Mouse (Mus musculus) liver, embryonic 12.5 days (tissue): ENCODE measurements around the gene Nell1. TPM values are rescaled to one million over a fixed set of nuclear protein-coding genes. Genes with fewer than 3 reads are reported as not detected.

Experiments
- ATAC-seq: fragments of 200-750 bp; cut with Nextera tagmentation; 2 replicates; pipeline ENCODE4 v1.8.0; 2017; ENCODE audit warnings: moderate number of reproducible peaks, mild to moderate bottlenecking, moderate library complexity
- H3K27ac ChIP-seq: fragments of 300-500 bp; sonication (generic); 2 replicates; pipeline ENCODE4 v1.5.1; 2016; ENCODE audit warnings: mild to moderate bottlenecking
- H3K27me3 ChIP-seq: fragments of 300-500 bp; sonication (generic); replicated peaks from 2 replicates; pipeline ENCODE4 v1.6.1; 2016; ENCODE audit warnings: mild to moderate bottlenecking, moderate library complexity
- H3K36me3 ChIP-seq: fragments of 300-500 bp; sonication (generic); 2 replicates; pipeline ENCODE4 v1.6.1; 2016; ENCODE audit warnings: mild to moderate bottlenecking, moderate library complexity
- H3K4me1 ChIP-seq: fragments of 300-500 bp; sonication (generic); 2 replicates; pipeline ENCODE4 v1.6.1; 2016
- H3K4me2 ChIP-seq: fragments of 300-500 bp; sonication (generic); 2 replicates; pipeline ENCODE4 v1.6.1; 2016; ENCODE audit warnings: mild to moderate bottlenecking, moderate library complexity
- H3K4me3 ChIP-seq: fragments of 300-500 bp; sonication (generic); 2 replicates; pipeline ENCODE4 v1.5.1; 2016; ENCODE audit warnings: mild to moderate bottlenecking, moderate library complexity
- H3K9ac ChIP-seq: fragments of 300-500 bp; sonication (generic); 2 replicates; pipeline ENCODE4 v1.6.1; 2016; ENCODE audit warnings: mild to moderate bottlenecking, moderate library complexity
- H3K9me3 ChIP-seq: fragments of 300-500 bp; sonication (generic); replicated peaks from 2 replicates; pipeline ENCODE4 v1.6.1; 2016; ENCODE audit warnings: mild to moderate bottlenecking, moderate library complexity
- WGBS: fragments of 180-500 bp; shearing (Covaris S2); methylation state at CpG from one replicate; pipeline ENCODE4 v1.1.7; 2016; ENCODE audit not compliant: insufficient replicate concordance; 5-methylcytosine and 5-hydroxymethylcytosine counted together
- polyA plus RNA-seq: library from polyadenylated mRNA; unstranded; fragments of >200 nt; fragmentation: Nextera tagmentation; extraction: Ambion mirVana; gene quantifications from 2 replicates; pipeline ENCODE4 v1.2.1, GENCODE M21; 2016

The Nell1 gene
- polyA plus RNA-seq, 1 experiment from 2014 or later = 0.33 TPM

- Histone ChIP-seq H3K4me1 (no peaks in the 10 kb centered on the region), H3K27ac (no peak overlapping the region), H3K4me2 (no peak overlapping the region), H3K36me3 (no peaks in the 10 kb centered on the region), H3K27me3 (no peaks in the 10 kb centered on the region), H3K9me3 (no peaks in the 10 kb centered on the region), H3K4me3 (no peak overlapping the region), H3K9ac (no peak overlapping the region)
- no peak for ATAC-seq
- WGBS = 57% methylated on average over 4 of the region's 4 CpGs
Observed at GRCm38 (mm10) chr7:50486884-50487420, 512.3 kb downstream of the Nell1 start.

- H3K4me1 ChIP-seq = no peaks in the 10 kb centered on the region
- H3K9ac ChIP-seq = no peak overlapping the region
- no peak overlapping the region for H3K27ac ChIP-seq
- H3K4me3 ChIP-seq = no peak overlapping the region
- ATAC-seq = no peak
- WGBS = 55% methylated on average over 4 of the region's 4 CpGs
- no peaks in the 10 kb centered on the region for H3K27me3 ChIP-seq
- H3K9me3 ChIP-seq = no peaks in the 10 kb centered on the region
- no peaks in the 10 kb centered on the region for H3K36me3 ChIP-seq
- no peak overlapping the region for H3K4me2 ChIP-seq
Observed at GRCm38 (mm10) chr7:50501562-50501961, 526.9 kb downstream of the Nell1 start.

DNA sequence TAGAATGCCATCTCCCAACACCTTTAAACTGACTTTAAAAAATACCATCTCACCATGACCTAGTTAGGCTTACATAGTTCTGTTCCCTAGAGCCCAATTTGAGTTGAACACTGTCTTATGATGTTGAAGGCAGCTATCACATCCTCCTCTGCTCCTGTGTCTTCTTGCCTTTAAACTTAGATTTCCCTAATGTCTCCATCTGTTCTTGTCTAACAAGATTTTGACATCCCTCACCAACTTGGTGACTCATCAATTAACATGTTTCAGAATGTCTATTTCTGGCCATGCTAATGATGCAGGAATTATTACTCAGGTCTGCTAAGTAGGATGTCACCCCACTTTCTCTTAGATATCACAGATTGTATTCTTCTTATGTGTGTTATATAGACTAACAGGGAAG, 532.4 kb downstream of the Nell1 start:
- H3K4me2 ChIP-seq = no peak overlapping the region
- H3K9ac ChIP-seq = no peak overlapping the region
- H3K9me3 ChIP-seq = no peaks in the 10 kb centered on the region
- H3K4me1 ChIP-seq = no peaks in the 10 kb centered on the region
- no peak overlapping the region for H3K27ac ChIP-seq
- H3K4me3 ChIP-seq = no peak overlapping the region
- ATAC-seq = no peak
- no peaks in the 10 kb centered on the region for H3K27me3 ChIP-seq
- H3K36me3 ChIP-seq = no peaks in the 10 kb centered on the region

DNA sequence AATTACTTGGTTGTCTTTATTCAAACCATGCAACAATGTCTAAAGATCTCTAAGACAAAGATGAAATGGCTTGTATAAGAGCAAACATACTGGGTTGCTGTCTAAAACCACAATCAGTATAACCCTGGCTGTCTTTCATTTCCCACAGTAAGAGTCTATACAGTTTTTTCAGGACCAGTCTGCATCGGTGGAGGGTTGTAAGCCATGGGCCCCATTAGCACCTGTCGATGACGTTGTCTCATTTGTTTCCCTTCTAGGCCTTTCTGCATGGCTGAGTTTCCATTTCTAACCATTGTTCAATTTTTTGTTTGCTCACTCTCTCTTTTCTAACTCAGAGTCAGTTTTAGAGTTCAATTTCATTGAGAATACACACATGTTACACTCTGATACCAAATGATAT, 540.2 kb downstream of the Nell1 start:
- Histone ChIP-seq H3K9me3 (no peaks in the 10 kb centered on the region), H3K36me3 (no peaks in the 10 kb centered on the region), H3K4me2 (no peak overlapping the region), H3K4me1 (no peaks in the 10 kb centered on the region), H3K27me3 (no peaks in the 10 kb centered on the region), H3K4me3 (no peak overlapping the region), H3K9ac (no peak overlapping the region), H3K27ac (no peak overlapping the region)
- ATAC-seq = no peak
- 70% methylated on average over 3 of the region's 3 CpGs for WGBS

DNA sequence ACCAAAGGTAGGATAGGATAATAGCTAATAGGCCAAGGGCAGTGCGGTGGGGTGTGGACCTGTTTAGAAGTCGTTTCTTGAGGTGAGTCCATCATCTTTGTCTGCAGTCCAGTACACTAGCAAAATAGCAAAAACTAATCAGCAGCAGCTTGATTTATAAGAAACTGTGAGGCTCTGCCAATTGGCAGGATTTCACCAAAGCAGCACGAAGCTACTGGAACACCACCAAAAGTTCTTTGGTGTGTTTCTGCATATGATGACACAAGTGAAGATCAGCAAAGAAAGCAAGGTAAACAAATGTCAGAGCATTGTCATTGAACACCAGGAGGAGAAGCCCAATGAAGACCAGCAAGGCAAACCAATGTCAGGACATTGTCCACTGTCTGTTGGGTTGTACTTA, 542.0 kb downstream of the Nell1 start:
- ATAC-seq = no peak
- H3K36me3 ChIP-seq = no peaks in the 10 kb centered on the region
- H3K4me2 ChIP-seq = no peak overlapping the region
- H3K27ac ChIP-seq = no peak overlapping the region
- no peak overlapping the region for H3K4me3 ChIP-seq
- H3K4me1 ChIP-seq = no peaks in the 10 kb centered on the region
- H3K9ac ChIP-seq = no peak overlapping the region
- WGBS = 67% methylated on average over 3 of the region's 3 CpGs
- no peaks in the 10 kb centered on the region for H3K27me3 ChIP-seq
- H3K9me3 ChIP-seq = no peaks in the 10 kb centered on the region

DNA sequence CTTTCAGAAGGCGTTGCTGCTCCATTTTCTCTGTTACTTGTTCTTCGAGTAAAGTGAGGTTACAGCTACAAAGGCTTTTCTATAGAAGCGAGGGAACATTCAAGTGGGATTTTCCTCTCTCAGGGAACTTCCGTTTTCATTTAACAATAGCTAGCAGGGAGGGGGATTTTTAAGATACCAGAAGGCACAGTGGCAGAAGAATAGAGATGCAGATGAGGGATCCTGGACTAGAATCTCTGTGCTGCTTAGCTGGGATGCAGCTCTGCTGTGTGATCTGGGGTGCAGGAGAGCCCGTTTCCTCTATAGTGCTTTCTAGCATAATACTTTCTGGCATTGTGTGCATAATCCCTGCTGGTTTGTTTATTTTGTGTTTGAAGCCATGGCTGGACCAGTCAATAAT, 568.7 kb downstream of the Nell1 start:
- no peak for ATAC-seq
- Histone ChIP-seq H3K9ac (no peak overlapping the region), H3K4me2 (no peak overlapping the region), H3K4me3 (no peak overlapping the region), H3K4me1 (no peaks in the 10 kb centered on the region), H3K9me3 (no peaks in the 10 kb centered on the region), H3K27me3 (no peaks in the 10 kb centered on the region), H3K36me3 (no peaks in the 10 kb centered on the region), H3K27ac (no peak overlapping the region)
- WGBS = 43% methylated on average over 5 of the region's 5 CpGs

DNA sequence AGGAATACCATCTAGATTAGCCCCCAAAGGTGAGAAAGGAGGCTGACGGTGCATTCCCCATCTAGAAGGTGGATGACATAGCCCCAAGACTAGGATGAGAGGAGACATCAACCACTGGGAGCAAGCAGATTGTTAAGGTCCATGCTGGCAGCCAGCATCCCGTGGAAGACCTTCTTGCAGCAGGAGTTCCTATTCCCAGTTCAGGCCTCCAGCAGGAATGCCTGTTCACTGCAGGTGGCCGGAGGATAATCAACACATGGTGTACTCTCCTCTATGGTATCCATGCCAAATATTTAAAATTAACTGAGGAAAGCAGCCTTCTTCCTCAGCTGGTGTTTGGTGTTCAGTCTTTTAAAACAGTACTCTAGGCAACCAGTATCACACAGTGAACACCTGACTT, 574.9 kb downstream of the Nell1 start:
- Histone ChIP-seq H3K27ac (no peak overlapping the region), H3K27me3 (no peaks in the 10 kb centered on the region), H3K4me2 (no peak overlapping the region), H3K4me3 (no peak overlapping the region), H3K4me1 (no peaks in the 10 kb centered on the region), H3K36me3 (no peaks in the 10 kb centered on the region), H3K9me3 (no peaks in the 10 kb centered on the region), H3K9ac (no peak overlapping the region)
- 57% methylated on average over 3 of the region's 3 CpGs for WGBS
- ATAC-seq = no peak

DNA sequence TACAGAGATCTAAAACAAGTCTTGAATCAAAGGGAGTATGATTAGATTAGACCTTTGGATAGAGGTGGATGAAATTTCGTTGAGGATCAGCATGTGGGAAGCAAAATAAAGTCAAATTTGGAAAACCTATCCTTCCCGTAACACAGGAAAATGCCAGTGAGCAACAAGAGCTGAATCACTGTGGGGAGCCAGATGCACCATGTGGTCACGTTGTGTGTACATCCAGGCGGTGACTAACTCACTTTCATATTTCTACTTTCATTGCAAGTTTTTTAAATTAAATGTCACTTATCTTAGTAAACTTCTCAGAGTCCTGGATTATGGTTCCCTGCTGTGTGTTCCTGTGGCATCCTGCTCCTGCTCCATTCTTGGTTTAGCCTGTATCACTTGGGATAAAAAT, 576.8 kb downstream of the Nell1 start:
- Histone ChIP-seq H3K4me3 (no peak overlapping the region), H3K4me2 (no peak overlapping the region), H3K27me3 (no peaks in the 10 kb centered on the region), H3K9me3 (no peaks in the 10 kb centered on the region), H3K27ac (no peak overlapping the region), H3K9ac (no peak overlapping the region), H3K36me3 (no peaks in the 10 kb centered on the region), H3K4me1 (no peaks in the 10 kb centered on the region)
- ATAC-seq = no peak
- 54% methylated on average over 4 of the region's 4 CpGs for WGBS

DNA sequence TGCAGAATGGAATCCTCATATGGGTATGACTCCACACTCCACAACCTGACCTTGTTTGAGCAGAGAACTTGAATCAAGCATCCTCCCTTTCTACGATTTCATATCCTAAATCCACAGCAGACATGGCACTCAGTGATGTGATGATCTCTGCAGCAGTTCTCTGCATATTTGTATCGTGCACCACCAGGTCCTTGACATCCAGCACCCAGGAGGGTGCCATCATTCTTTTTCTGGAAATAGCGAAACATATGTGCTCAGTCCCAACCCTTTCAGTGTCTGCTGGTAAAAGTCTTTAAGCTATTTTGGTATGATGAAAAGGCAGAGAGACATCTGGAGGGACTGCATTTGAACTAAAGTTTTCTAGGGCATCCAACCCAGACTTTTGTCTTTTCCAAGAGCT, 588.0 kb downstream of the Nell1 start:
- Histone ChIP-seq H3K27me3 (no peaks in the 10 kb centered on the region), H3K4me1 (no peaks in the 10 kb centered on the region), H3K4me3 (no peak overlapping the region), H3K9me3 (no peaks in the 10 kb centered on the region), H3K4me2 (no peak overlapping the region), H3K36me3 (no peaks in the 10 kb centered on the region), H3K9ac (no peak overlapping the region), H3K27ac (no peak overlapping the region)
- WGBS = 61% methylated on average over 3 of the region's 3 CpGs
- ATAC-seq = no peak

DNA sequence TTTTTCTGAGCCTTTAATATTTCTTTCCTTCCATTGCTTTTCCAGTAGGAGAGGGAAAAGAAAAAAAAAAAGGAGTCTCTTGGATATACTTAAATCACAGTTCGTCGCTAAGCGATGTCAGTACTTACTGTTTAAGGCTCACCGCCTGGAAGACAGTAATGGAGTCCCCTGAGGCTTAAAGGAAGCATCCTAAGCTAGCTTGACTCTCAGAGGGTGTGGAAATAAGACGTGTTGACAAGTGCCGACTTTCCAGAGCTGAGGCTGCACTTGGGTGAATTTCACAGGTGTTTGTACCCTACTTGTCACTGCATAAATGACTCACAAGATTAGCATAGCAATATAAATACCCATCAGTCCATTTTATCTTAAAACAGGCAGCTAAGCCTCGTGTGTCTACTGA, 599.2 kb downstream of the Nell1 start:
- no peaks in the 10 kb centered on the region for H3K36me3 ChIP-seq
- no peak for ATAC-seq
- WGBS = 61% methylated on average over 7 of the region's 7 CpGs
- no peaks in the 10 kb centered on the region for H3K4me1 ChIP-seq
- H3K4me2 ChIP-seq = no peak overlapping the region
- no peaks in the 10 kb centered on the region for H3K27me3 ChIP-seq
- no peak overlapping the region for H3K4me3 ChIP-seq
- no peak overlapping the region for H3K9ac ChIP-seq
- H3K9me3 ChIP-seq = no peaks in the 10 kb centered on the region
- no peak overlapping the region for H3K27ac ChIP-seq

DNA sequence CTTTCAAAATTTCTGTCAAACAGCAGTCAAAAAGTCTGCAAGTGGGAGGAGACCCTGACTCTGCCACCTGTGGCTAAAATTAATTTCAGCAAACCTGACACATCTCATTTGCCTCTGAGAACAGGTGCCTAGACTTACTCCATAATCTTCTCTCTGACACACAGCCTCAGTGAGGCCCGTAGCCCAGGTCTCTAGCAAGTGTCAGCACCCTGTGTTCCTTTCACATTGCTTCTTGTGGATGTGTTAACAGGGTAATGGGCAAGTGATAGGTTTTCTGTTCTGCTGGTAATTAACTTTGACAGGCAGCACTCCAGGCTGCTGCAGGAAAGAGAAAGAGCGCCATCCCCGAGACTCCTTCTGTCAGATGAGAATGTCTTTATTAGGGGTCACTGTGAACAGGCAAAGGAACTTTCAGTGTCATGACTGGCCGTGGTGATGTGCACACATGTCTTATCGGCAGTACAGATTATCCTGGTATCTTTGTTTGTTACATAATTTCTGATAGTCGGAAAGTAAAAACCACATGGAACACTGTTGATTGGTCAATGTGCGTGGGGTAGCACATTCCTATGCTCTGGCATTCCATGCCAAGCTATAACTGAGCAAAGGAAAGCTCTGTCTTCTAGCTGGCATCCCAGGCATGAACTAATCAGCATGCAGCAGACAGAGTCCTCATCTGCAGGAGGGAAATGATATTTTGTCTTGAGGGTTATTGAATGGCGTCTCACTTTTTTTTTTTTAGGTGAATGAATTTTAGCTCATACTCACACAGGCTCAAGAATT, 614.2 kb downstream of the Nell1 start:
- H3K4me1 ChIP-seq = no peaks in the 10 kb centered on the region
- no peaks in the 10 kb centered on the region for H3K27me3 ChIP-seq
- no peak overlapping the region for H3K4me2 ChIP-seq
- WGBS = 64% methylated on average over 8 of the region's 8 CpGs
- no peaks in the 10 kb centered on the region for H3K36me3 ChIP-seq
- H3K9ac ChIP-seq = no peak overlapping the region
- no peaks in the 10 kb centered on the region for H3K9me3 ChIP-seq
- H3K4me3 ChIP-seq = no peak overlapping the region
- no peak for ATAC-seq
- H3K27ac ChIP-seq = no peak overlapping the region

GRCm38 (mm10) chr7:50598890-50599289, 624.2 kb downstream of the Nell1 start, which contains the start of gene 4933405O20Rik:
TSS of gene 4933405O20Rik (plus strand) at chr7:50599190.
- Histone ChIP-seq H3K4me3 (no peak within 1 kb of the TSS), H3K9me3 (no peaks in the 10 kb centered on the region), H3K4me2 (no peak within 1 kb of the TSS), H3K27me3 (no peaks in the 10 kb centered on the region), H3K27ac (no peak within 1 kb of the TSS), H3K9ac (no peak within 1 kb of the TSS), H3K4me1 (no peaks in the 10 kb centered on the region), H3K36me3 (no peaks in the 10 kb centered on the region)
- 46% methylated on average over 3 of the region's 3 CpGs for WGBS
- no peak for ATAC-seq

GRCm38 (mm10) chr7:50614101-50614500, 639.4 kb downstream of the Nell1 start:
- no peak overlapping the region for H3K4me3 ChIP-seq
- H3K4me1 ChIP-seq = no peaks in the 10 kb centered on the region
- H3K4me2 ChIP-seq = no peak overlapping the region
- no peak overlapping the region for H3K27ac ChIP-seq
- ATAC-seq = no peak
- no peaks in the 10 kb centered on the region for H3K27me3 ChIP-seq
- H3K36me3 ChIP-seq = no peaks in the 10 kb centered on the region
- no peaks in the 10 kb centered on the region for H3K9me3 ChIP-seq
- H3K9ac ChIP-seq = no peak overlapping the region
- 50% methylated on average over 2 of the region's 2 CpGs for WGBS
